Mouse (Mus musculus): ENCODE data around the gene Lrp11.

Lrp11 gene

GRCm38 (mm10) chr10:7629092-7629491 lies 39.5 kb downstream of the Lrp11 start:
- no peak for DNase-seq

DNA sequence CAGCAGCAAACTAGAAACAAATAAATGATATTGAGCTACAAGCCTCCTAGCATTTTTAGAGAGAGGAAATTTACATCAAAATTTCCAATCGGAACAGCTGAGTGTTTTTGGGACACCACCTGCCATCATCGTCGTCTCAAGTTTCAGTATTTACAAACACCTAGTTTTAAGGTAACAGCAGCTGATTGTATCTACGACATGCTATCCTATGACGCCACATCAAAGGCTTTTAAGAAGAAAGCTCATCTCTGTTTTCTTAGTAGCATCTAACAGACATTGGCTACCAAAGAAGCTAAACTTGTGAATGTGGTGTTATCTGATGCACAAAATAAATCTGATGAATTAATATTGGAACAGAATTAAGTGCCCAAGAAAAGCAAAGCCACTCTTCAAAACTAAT lies 40.7 kb downstream of the Lrp11 start:
- no peak for DNase-seq

GRCm38 (mm10) chr10:7630951-7631720 lies 41.5 kb downstream of the Lrp11 start:
- DNase-seq: no peak

GRCm38 (mm10) chr10:7640366-7640765 lies 50.8 kb downstream of the Lrp11 start:
- DNase-seq: no peak

DNA sequence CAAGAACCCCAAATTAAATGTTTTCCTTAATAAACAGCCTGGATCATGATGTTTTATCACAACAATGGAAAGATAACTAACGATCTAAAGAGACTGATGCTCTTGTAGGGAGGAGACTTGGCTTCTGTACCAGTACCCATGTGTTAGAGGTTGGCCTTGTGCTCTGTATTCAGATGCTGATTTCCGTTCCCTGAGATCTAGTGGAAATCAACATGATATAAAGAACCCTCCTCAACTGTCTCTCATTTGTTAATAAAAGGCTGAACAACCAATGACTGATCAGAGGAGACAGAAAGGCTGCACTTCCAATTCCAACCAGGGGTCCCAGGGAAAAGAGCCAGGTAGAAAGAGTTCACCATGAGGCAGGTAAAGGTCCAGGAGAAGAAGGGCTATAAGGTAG lies 56.3 kb downstream of the Lrp11 start:
- DNase-seq: no peak

DNA sequence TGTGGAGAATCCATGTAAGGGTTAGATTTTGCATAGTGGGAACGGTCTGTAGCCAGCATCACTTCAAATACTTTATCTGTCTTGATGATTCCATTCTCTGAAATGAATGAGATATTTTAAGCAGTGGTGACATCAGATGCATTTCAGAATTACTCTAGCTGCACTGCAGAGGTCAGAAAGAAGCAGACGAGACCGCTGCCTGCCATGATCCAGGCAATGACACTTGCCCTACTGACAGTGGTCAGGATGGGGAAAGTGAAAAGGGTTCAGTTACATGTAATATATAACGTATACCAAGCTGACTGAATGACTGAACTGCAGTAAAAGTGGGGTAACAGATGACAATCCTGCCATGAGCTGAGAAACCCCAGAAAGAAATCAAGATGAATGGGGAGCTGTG lies 59.5 kb downstream of the Lrp11 start:
- DNase-seq: no peak

DNA sequence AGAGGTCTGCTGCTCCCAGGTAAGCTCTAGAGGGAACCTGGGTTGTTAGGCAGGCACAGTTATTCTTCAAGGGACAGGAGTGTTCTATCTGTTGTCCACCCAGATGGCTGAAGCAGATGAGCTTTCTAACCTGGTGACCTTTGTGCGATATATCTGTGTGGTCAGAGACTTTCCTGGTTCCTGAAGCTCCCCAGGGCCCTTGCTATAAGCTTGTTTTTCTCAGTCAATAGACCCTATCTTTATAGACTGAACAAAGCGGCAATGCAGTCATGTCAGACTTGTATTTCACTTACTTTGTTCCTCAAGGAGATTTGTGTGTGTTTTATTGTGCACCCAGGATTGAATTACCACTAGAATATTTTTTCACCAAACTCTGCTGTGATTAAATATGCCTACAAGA lies 61.5 kb downstream of the Lrp11 start:
- DNase-seq: no peak

- DNase-seq: peak; percentile 56 to 58
These were observed 73.0 kb downstream of the Lrp11 start for GRCm38 (mm10) chr10:7662471-7663141.

DNA sequence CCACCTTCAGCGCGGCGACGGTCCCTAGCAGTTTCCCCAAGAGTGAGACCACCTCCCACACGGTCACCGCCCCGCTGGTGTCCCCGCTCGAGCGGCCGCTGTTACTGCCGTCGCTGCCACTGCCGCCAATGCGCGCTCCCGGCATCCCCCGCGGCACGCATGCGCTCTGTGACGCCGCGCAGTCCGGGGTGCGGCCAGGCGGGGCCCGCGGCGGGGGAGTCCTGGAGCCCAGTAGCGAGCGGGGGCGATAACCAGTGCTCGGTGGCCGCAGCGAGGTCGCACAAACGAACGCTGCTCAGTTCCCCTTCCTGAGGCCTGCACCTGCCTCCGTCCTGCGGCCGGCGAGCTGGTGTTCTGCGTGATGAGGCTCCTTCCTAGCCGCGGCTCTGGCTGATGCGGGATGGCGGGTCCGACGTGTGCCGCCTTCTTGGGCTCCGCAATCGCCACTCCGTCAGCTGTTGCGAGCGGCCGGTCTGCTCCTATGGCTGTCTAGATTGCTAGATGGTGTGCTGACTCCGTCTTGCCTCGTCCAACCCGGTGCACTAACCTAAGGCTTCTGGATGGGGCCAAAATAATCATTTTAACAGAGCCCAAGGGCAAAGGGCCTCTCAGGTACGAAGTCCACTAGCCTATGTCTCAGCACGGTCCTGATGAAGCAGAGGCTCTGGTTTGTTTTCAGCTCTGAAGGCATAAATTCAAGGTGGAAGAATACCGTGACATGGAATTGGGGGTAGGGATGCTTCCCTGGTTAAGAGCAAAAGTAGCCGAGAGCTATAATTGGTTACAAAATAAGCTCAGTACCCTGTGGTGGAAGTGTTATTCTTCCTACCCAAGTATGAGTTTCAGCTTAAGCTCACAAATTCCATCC lies 73.8 kb downstream of the Lrp11 start:
- peak; percentile 81 for DNase-seq

- DNase-seq: no peak
These were observed 74.5 kb downstream of the Lrp11 start for GRCm38 (mm10) chr10:7664027-7664526.

DNA sequence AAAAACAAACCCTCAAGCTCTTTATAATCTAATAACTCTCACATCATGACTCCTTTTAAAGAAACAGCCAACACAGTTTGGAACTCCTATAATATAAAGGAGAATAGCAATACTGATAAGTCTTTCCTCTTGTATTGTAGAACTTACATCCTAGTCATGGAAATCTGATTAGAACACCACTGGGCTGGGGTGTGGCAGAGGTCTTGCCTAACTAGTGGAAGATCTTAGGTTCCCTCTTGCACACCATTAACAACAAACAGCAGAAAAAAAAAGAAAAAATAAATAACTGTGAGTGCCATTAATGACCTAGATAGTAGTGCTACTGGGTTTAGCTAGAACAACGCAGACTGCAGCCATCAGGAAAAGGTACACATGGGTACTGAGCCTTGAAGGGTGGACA lies 75.3 kb downstream of the Lrp11 start:
- no peak for DNase-seq

DNA sequence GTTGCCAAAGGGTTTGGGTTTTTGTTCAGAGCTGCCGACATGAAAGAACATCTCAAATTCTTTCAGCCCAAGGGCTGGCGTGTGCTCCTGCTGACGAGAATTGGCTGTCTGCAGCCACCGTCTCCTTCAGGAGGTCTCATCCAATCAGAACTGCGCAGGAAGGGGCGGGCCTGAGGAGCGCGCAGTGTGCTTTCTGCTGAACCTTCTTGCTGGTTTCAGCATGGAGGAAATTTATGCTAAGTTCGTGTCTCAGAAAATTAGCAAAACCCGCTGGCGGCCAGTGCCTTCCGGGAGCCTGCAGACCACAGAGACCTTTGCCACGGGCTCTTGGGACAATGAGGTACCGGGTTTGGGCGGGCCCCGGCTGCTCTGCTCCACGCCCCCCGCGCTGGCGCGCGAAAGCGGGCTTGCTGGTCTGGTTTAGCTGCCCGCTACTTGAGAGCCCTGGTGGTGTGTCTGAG lies 77.8 kb downstream of the Lrp11 start, which contains the start of gene Nup43:
Gene Nup43, plus strand, starts transcription at position 162 of the 461 bp plus-strand sequence.
- DNase-seq: peak; percentile 76 to 84

DNA sequence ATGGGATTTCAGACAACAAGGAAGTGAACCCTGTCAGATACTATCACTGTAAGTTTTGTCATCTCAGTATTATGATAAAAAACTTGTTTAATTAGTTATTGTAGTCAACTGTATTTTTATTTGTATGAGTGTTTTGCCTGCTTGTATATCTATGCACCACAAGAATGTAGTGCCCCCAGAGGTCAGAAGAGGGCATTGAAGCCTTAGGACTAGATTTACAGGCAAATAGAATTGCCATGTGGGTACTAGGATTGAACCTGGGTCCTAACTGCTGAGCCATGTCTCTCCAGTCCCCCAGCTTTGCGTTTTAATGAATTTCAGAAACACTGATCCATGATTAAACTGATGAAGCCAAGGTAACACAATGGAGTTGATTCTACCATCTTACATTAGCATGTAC lies 84.1 kb downstream of the Lrp11 start:
- DNase-seq: no peak
